Mouse (Mus musculus) lung, postnatal 25 days (tissue): Measurements from ENCODE around the gene Mybpc1.
"Not testable (repeated sequence)": the region's sequence is repeated elsewhere in the genome, so short reads cannot be mapped to it uniquely, and the experiment has no call there.

ENCODE experiments used
- DNase-seq: peaks from one replicate; pipeline ENCODE4 v3.0.0; 2022; ENCODE audit warnings: low spot score

Mybpc1 gene

DNA sequence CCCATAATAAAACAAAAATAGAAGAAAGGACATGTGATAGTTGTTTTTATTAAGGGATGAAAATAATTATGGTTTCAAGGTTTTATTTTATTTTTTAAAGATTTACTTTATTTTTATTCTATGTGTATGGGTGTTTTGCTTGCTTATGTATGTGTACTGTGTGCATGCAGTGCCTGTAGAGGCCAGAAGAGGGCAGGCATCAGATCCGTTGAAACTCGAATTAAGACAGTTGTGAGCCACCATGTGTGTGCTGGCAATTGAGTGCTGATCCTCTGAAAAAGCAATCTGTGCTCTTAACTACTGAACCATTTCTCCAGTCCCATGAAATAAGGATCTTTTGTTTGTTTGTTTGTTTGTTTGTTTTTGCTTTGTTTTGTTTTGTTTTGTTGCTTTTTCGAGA lies 54.7 kb downstream of the Mybpc1 start:
- DNase-seq: no peak

DNA sequence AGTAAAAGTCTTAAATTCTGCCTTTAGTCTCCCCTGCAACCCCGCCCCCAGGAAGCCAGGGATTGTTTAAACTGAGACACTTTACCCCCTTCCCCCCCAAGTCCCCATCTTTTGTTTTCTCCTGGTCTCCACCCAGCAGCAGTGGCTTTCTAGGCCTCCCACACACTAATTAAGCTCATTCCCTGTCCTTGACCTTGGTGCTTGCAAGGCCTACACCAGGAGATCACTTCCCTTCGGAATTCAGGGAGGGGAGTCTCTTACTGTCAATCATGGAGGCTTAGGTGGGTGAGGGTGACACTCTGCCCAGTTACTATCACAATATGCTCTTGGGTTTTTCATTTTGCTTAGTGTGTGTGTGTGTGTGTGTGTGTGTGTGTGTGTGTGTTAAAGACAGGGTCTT lies 57.3 kb downstream of the Mybpc1 start:
- no peak for DNase-seq

- no peak for DNase-seq
These were observed 74.3 kb downstream of the Mybpc1 start for GRCm38 (mm10) chr10:88530631-88531030.

DNA sequence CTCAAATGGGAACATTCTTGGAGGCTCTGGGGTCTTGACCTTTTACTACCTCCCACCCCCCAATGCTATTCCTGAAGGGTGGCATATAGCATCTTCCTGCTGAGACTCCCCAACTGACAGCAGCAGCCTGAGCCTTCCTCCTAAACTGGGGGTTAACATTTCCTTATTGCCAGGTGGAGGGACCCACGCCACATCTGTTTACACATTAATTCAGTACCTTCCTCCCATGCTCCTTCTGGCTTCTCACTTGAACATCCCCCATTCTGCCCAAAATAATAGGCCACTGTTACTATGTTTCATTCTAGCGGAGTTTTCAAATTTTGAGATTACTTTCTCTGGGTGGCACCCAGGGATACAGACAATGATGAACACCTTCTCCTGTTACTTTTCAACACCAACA lies 80.9 kb downstream of the Mybpc1 start:
- no peak for DNase-seq

DNA sequence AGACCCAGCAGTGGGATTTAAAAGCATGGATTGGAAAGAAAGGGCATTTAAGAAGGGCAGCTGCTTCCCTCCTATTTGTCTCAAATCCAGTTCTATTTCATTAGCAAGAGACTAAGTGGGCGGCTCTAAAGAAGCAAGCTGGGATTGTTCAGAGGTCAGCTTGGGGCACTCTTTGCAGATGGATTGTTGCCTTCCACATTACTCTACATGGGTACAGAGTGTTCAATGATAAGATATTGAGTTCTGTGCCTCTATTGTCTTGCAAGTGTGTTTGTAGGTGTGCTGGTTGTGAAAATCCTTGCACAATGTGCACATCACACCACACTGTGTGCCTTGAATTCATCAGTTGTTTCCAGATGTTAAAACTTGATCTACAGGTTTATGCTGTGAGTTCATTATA lies 81.7 kb downstream of the Mybpc1 start:
- DNase-seq: no peak

- no peak for DNase-seq
These were observed 82.2 kb downstream of the Mybpc1 start for GRCm38 (mm10) chr10:88522795-88523194.

DNA sequence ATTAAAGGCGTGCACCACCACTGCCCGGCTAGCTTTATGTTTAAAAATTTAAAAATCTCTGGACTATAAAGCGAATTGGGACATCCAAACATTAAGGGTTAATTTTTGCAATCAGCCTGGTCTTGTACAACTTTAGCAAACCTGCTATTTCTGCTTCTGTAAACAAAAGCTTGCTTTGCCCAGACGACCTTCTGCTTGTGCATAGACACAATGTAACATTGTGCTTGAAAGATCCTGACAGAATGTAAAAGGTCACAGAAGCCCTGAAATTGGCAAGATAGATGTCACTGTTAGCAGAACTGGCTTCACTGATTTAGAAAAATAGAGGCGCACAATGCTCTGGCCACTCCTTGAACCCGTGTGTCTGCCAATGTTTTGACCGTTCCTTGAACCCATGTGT lies 89.9 kb downstream of the Mybpc1 start:
- DNase-seq: not testable (repeated sequence)

DNA sequence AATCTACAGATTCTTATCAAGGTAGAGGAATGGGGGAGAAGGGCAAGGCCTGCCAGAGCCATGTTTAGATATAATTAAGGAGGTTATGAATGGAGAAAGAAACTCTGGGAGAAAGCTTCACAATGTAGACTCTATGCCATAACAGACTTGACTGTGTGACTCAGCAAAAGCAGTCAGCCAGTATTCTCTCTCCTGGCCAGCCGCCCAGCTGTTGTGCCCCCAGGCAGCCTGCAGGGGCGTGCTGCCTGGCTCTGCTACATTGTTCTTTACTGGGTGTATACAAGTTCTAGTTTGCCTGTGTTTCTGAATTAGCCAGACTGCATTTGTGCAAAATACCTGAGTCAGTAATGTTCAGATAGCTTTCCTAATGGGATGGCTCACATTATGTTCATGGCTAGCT lies 90.5 kb downstream of the Mybpc1 start:
- peak; percentile 64 for DNase-seq

DNA sequence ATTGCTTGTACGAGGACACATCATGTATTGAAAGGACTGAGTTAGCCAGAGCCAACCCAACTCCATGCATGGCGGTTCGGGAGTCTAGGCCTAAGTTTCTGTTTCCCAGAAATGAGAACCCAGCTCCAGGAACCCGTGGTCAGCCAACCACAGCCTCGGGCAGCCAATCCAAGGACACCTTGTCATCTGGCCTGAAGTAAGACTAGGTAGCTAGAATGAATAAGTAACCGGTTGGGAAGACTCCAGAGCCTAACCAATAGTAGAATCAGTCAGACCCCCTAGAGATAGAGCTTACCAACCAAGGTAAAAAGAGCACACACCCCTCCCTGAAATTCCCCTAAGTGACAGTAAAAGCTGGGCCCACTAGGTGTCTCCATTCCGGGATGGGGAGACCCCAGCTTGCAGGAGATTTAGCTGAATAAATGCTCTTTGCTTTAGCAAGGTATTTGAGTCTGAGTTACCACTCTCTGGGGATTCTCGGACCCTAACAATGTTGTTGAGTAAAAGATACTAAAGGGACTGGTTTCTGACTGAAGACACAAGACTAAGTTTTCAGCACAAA lies 91.3 kb downstream of the Mybpc1 start:
- no peak for DNase-seq

- no peak for DNase-seq
These were observed 93.6 kb downstream of the Mybpc1 start for GRCm38 (mm10) chr10:88511355-88511754.

GRCm38 (mm10) chr10:88510503-88511271 lies 94.3 kb downstream of the Mybpc1 start:
- peak; percentile 61 for DNase-seq

GRCm38 (mm10) chr10:88507691-88508143 lies 97.2 kb downstream of the Mybpc1 start:
- no peak for DNase-seq

GRCm38 (mm10) chr10:88505256-88505655 lies 99.7 kb downstream of the Mybpc1 start:
- no peak for DNase-seq

DNA sequence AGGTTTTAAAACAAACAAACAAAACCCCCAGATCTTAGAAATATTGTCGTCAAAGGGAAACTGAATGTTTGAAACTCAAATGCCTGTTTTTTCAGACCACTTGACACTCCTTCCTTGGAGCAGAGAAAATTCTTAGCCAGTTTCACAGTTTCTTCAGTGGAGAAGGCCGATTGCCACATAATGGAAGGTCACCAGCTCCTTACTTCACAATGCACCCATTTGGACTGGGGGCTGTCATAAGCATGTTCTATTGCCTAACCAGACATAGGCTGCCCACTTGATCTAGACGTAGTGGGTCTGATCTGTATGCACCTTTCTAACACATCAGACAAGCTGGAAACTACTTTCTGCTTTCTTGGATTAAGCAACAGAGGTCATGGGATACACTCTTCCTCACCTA lies 100.5 kb downstream of the Mybpc1 start:
- DNase-seq: peak; percentile 37

DNA sequence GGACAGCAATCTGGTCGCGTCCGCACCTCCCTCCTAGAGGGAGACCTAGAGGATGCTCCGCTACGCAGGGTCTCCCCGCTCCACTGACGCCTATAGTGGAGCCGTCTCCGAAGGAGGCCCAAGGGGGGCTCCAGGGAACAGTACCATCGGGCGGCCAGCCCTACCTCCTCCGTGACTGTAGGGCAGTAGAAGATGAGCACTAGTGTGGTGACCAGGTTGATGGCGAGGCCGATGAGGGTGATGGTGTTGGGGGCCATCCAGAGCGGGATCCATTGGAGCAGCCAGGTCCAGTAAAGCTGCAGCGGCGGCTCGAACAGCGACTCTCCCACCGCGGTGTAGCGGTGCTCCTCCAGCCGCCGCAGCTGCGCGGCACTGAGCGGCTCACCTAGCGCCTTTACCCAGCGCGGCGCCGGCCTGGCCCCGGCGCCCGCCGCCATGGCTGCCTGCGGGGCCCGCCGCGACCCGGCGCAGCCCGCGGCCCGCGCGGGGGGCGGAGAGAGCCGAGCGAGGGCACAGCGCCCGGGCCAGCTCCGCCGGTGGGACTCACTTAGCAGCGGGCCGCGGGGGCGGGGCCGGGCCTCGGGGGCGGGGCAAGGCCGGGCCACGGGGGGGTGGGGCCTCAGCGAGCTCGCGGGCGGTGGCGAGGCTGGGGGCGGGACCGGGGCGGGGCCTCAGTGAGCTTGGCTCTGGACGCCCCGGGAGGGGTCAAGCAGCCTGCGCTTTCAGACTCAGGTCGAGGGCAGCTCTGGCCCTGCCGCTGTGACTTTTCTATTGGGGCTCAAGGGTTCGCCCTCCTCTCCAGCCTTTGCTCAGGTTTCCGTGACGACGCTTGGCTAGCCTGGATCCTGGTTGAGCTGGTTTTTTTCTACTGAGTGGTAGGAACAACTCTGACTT lies 101.3 kb downstream of the Mybpc1 start, which contains the start of gene Chpt1:
Gene Chpt1 (minus strand): TSS at position 653 of the 894 bp plus-strand sequence.
- DNase-seq: peak; percentile 80

DNA sequence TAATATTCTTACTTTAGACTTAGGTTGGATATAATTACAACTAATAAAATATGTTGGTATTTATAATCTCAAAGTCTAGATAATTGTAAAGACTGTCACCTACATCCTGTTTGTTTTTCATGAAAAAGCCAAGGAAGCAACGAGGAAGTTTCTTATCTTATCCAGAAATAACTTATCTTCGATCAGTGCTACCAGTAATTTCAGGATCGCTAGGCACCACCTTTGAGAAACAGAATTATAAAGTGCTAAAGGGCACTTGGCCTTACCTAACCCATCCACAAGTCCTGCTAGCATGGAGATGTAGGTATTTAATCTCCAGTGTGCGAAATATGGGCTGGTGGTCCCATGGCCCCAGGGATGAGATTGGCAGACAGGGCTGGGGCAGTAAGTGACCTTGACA lies 102.0 kb downstream of the Mybpc1 start:
- no peak for DNase-seq

DNA sequence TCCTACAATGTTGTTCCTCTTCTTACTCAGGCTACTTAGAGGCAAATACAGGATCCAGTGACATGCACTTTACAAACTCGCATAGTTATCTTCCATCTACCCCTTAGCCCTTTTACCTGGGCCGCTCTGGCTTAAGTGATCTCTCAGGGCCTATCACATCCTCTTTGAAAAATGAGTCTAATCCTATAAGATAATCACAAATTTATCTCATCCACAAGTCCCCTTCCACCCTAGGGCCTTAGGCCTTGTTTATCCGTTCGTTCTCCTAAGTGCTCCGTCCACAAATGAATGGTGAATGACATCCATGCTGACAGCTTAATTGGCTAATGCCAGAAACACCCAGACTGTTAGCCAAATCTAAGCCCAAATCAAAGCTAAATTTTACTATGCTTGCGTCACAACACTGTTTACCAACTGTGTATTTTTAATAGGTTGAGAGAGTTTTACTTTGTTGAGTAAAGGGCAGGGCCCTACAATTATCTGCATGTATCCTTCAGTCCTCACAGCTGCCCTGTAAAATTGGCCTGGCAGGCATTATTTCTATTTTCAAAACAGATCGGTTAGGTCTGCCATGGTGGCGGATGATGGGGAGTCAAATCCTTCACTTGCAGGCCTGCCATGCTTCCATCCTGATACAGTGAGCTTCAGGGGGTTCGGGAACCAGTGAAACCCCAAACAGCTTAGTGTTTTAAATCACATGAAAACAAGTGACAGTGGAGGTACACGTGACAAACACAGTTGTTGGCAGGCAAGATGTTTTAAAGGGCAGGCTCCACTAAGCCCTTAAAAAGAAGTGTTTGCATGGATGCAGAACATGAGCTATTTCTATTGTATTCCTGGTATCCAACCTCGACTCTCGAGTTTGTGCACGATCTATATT lies 102.8 kb downstream of the Mybpc1 start:
- no peak for DNase-seq

- peak; percentile 49 for DNase-seq
These were observed 103.6 kb downstream of the Mybpc1 start for GRCm38 (mm10) chr10:88501370-88501769.

DNA sequence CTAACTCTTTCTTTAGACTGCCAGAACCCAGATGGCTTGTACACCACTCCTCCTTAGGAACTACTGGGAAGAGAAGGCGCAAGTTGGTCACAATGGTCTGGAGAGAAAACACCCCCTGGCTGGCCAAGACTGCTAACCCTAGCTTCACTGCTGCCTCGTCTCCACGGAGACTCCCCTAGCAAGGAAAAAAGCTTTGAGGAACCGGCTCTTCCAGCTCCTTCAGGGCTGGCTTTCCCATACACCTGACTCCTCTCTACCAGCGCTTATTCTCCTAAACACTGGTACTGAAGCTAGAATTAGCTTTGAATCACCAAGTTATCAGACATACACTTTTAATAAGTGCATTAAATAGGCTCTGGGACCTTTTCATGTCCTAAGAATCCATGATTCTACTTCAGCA lies 105.0 kb downstream of the Mybpc1 start:
- peak; percentile 36 for DNase-seq

DNA sequence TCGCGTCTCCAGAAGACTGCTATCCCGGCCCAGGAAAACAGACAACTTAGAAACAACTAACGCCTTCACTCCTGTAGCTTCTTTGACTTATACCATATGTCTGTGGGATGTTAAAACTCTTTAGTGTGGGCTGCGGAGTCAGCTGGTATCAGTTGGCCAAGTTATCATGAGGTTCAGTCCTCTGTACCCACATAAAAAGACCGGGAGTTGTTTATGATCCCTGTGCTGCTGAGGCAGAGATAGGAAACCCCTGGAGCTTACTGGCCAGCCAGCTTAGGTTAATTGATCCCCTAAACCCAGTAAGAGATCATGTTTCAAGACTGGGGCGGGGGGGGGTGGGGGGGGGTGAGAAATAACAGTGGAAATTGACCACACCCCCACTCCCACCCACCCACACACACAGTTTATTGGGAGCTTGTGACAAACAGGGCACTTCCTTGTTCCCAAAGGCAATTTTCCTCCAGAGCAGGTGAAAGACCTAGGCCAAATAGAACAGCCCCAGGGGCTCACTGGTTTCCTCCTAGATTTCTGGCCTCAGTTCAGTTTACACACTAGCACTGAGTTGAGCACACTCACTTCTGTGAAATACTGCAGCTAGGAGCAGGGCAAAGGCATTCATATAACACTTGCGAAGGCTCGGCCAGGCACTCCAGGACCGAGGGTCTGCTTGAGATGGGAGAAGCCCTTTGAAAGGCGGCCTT lies 107.9 kb downstream of the Mybpc1 start:
- DNase-seq: no peak

DNA sequence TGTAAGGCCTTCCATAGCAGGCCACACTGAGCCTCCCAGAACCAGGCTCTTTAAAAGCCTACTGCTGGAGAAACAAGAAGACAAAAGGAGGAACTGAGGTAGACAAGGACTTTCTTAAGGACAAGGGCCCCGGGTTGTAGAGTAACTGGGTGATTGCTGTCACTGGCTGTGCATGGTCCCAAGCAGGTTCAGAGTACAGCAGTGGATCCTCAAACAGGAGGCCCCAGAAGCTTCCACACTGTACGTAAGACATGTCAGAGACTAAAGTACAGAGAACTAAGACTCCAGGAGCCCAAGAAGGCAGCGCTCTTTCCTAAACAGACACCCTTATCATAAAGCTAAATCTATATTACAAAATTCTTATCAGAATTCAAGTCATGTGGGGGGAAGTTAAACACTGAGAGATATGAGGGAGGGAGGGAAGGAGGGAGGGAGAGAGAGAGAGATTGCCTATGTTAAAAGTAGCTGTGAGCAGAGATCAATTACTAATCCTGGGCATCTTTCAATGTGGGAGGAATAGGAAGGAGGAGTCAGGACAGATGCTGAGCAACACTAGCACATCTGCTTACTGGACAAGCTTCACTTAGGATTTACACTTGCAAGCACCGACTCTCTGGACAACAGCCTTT lies 109.9 kb downstream of the Mybpc1 start:
- DNase-seq: no peak
